Mouse (Mus musculus): ENCODE results near the gene Abca8a.
"Not testable (repeated sequence)": the region's sequence is repeated elsewhere in the genome, so short reads cannot be mapped to it uniquely, and the experiment has no call there.

The Abca8a gene

DNA sequence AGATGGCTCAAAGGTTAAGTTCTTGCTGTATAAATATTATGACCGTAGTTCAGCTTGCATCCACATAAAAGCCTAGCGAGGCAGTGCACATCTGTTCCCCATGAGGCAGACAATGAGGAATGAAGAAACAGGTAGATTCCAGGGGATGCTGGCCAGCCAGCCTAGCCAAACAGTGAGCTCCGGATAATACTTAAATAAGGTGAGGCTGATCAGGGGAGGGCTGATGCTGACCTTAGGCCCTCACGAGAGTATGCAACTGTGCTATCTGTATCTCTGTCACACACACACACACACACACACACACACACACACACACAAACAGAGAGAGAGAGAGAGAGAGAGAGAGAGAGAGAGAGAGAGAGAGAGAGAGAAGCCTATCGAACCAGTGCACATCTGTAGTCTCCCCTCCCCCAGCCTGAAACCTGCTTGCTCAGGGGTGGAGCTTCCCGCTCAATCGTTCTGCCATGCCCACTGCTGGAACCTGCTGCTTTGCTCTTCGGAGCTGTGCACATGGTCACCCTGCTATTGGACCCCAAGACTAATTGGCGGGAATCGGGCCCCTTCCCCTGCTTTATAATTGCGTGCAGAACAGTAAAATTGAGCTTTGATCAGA, 108.2 kb downstream of the Abca8a start:
- DNase-seq (ENCODE audit: low spot score in 2 of 2): not testable (repeated sequence)

DNA sequence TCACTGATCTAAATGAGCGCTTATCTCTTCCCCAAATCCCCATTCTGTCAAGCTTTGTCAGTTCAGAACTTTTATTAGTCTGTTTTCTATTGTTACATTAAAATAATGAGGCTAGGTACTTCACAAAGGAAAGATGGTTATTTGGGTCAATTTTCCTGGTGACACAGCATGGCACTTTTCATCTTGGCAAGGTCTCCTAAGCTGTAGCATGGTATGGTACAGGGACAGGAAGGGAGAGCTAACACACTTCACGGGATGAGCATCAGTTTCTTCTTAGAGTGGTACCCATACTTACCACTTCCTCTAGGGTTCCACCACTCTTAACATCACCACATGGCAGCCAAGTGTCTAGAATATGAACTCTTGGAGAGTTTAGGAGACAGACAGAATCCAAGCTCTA, 113.9 kb downstream of the Abca8a start:
- DNase-seq (ENCODE audit: low spot score in 2 of 2): no peak
